ENCODE assay signal across 13 mouse cellular contexts in genomic region chr8:87864236-87864635, GRCm38 (mm10).
DNase-seq lines count a peak whose midpoint lies in the region; ATAC-seq and TF ChIP-seq lines count a peak whose summit lies in the region.
"Had no signal": no experiment of that assay in that cellular context is flagged by ENCODE, and none has a peak within 500 bp of the region (broad histone marks: within the 10 kb centered on the region; RNA-seq: fewer than 3 reads in every experiment).

No protein-coding gene starts in this region.

- H3K4me1 ChIP-seq in hindbrain, embryonic 11.5 days (replicated peaks; ENCODE audit: control insufficient read depth, insufficient read depth, low read length), result no peaks in the 10 kb centered on the region
- peaks cover 74% of the 10 kb centered on the region for H3K4me1 ChIP-seq in hindbrain, embryonic 13.5 days (replicated peaks)
- H3K4me1 ChIP-seq in liver, postnatal 0 days (ENCODE audit: insufficient read depth), result no peaks in the 10 kb centered on the region
- H3K4me1 ChIP-seq: liver, embryonic 15.5 days had no signal

- 66% methylated on average over 8 of the region's 8 CpGs for WGBS in hindbrain, embryonic 11.5 days
- WGBS in hindbrain, embryonic 13.5 days, result 73% methylated on average over 8 of the region's 8 CpGs
- WGBS in liver, postnatal 0 days (ENCODE audit: insufficient replicate concordance), result 56% methylated on average over 8 of the region's 8 CpGs

- TF ChIP-seq CTCF in liver, postnatal 0 days (IDR thresholded peaks at IDR 0.05; ENCODE audit: low read depth), result no peak

- H3K27ac ChIP-seq in hindbrain, embryonic 11.5 days (ENCODE audit: low read depth, low read length), result no peak overlapping the region
- H3K27ac ChIP-seq in hindbrain, embryonic 13.5 days, result no peak overlapping the region
- H3K27ac ChIP-seq in liver, postnatal 0 days (ENCODE audit: low read depth), result no peak overlapping the region
- H3K27ac ChIP-seq: embryonic facial prominence, embryonic 12.5 days; liver, embryonic 15.5 days had no signal

- no peak for TF ChIP-seq EP300 in liver, postnatal 0 days (IDR thresholded peaks at IDR 0.05; ENCODE audit: low read depth)

- no peaks in the 10 kb centered on the region for H3K9me3 ChIP-seq in hindbrain, embryonic 11.5 days (ENCODE audit: control insufficient read depth, low read length)
- H3K9me3 ChIP-seq in hindbrain, embryonic 13.5 days, result no peaks in the 10 kb centered on the region
- no peaks in the 10 kb centered on the region for H3K9me3 ChIP-seq in liver, postnatal 0 days (ENCODE audit: low read length)
- H3K9me3 ChIP-seq: embryonic facial prominence, embryonic 12.5 days; liver, embryonic 15.5 days; midbrain, embryonic 10.5 days had no signal

- no peaks in the 10 kb centered on the region for H3K36me3 ChIP-seq in hindbrain, embryonic 11.5 days (ENCODE audit: control insufficient read depth, insufficient read depth, low read length)
- no peaks in the 10 kb centered on the region for H3K36me3 ChIP-seq in hindbrain, embryonic 13.5 days
- H3K36me3 ChIP-seq in liver, postnatal 0 days (replicated peaks; ENCODE audit: insufficient read depth, low read length), result no peaks in the 10 kb centered on the region
- H3K36me3 ChIP-seq: embryonic facial prominence, embryonic 12.5 days; liver, embryonic 15.5 days had no signal

- H3K4me3 ChIP-seq in hindbrain, embryonic 11.5 days (ENCODE audit: low read depth, low read length), result no peak overlapping the region
- no peak overlapping the region for H3K4me3 ChIP-seq in hindbrain, embryonic 13.5 days
- H3K4me3 ChIP-seq in liver, postnatal 0 days (ENCODE audit: low read depth, low read length), result no peak overlapping the region
- H3K4me3 ChIP-seq: embryonic facial prominence, embryonic 12.5 days; liver, embryonic 15.5 days; midbrain, embryonic 10.5 days had no signal

- no peaks in the 10 kb centered on the region for H3K27me3 ChIP-seq in hindbrain, embryonic 11.5 days (ENCODE audit: control insufficient read depth, insufficient read depth, low read length)
- H3K27me3 ChIP-seq in hindbrain, embryonic 13.5 days, result no peaks in the 10 kb centered on the region
- no peaks in the 10 kb centered on the region for H3K27me3 ChIP-seq in liver, postnatal 0 days (ENCODE audit: insufficient read depth, low read length)
- H3K27me3 ChIP-seq: embryonic facial prominence, embryonic 12.5 days; liver, embryonic 15.5 days had no signal

- no peak overlapping the region for H3K4me2 ChIP-seq in hindbrain, embryonic 11.5 days (replicated peaks; ENCODE audit: low read depth, low read length)
- no peak overlapping the region for H3K4me2 ChIP-seq in hindbrain, embryonic 13.5 days
- H3K4me2 ChIP-seq in liver, postnatal 0 days (ENCODE audit: low read depth, low read length), result no peak overlapping the region
- H3K4me2 ChIP-seq: embryonic facial prominence, embryonic 12.5 days; liver, embryonic 15.5 days had no signal

- no peak for ATAC-seq in hindbrain, embryonic 11.5 days (ENCODE audit: low FRiP score)
- ATAC-seq in hindbrain, embryonic 13.5 days (ENCODE audit: low FRiP score), result no peak
- no peak for ATAC-seq in liver, postnatal 0 days

- DNase-seq in hindbrain, embryonic 11.5 days (ENCODE audit: low spot score), result peak; percentile 27
- peak; percentile 68 for DNase-seq in testis, postnatal 10 days (ENCODE audit: low spot score)
- DNase-seq in testis, postnatal 14 days (ENCODE audit: low spot score), result no peak
- peak; percentile 24 for DNase-seq in WW6 (ENCODE audit: low read depth, low spot score)
- DNase-seq in liver, postnatal 0 days, result peak; percentile 38
- no peak for DNase-seq in urinary bladder, adult 2 months (ENCODE audit: low spot score)
- no peak for DNase-seq in layer of hippocampus, adult 8-10 months (ENCODE audit: low spot score in 2 of 2)
- DNase-seq: cerebellum, adult 9-11 months; kidney, adult 18-20 months had no signal

- no peak overlapping the region for H3K9ac ChIP-seq in hindbrain, embryonic 11.5 days (ENCODE audit: low read depth, low read length)
- H3K9ac ChIP-seq in hindbrain, embryonic 13.5 days, result no peak overlapping the region
- no peak overlapping the region for H3K9ac ChIP-seq in liver, postnatal 0 days (replicated peaks)
- H3K9ac ChIP-seq: embryonic facial prominence, embryonic 12.5 days; liver, embryonic 15.5 days had no signal

Comparison
In these comparisons a context has a peak if more than half of its experiments do, and no peak if none do; other contexts are left out.
1. DNase-seq: peak in hindbrain, embryonic 11.5 days (single experiment), testis, postnatal 10 days (single experiment), WW6 (single experiment) and liver, postnatal 0 days (single experiment); none in testis, postnatal 14 days (single experiment), urinary bladder, adult 2 months (single experiment) and layer of hippocampus, adult 8-10 months (0 of 2).